Mouse (Mus musculus) A20 (cell line): Measurements from ENCODE around the gene Ubr3.
"Not testable (repeated sequence)": the region's sequence is repeated elsewhere in the genome, so short reads cannot be mapped to it uniquely, and the experiment has no call there.

Experiments used
- DNase-seq: peaks from one replicate; pipeline ENCODE4 v3.0.0-alpha.2; 2011; ENCODE audit warnings: low read depth, low spot score

Ubr3 gene

DNA sequence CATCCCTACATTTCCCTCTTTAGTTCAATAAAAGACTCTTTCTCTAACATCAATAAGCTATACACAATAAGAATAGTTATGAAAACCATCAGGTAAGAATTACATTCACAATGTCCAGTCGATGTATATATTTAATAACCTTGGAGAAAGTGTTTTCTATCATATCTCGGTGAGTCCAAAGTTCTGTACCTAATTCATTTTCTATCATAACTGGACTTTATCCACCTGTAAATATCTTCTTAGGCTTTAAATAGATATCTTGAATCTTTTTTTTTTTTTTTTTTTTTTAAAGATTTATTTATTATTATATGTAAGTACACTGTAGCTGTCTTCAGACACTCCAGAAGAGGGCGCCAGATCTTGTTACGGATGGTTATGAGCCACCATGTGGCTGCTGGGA lies 10.3 kb downstream of the Ubr3 start:
- not testable (repeated sequence) for DNase-seq

DNA sequence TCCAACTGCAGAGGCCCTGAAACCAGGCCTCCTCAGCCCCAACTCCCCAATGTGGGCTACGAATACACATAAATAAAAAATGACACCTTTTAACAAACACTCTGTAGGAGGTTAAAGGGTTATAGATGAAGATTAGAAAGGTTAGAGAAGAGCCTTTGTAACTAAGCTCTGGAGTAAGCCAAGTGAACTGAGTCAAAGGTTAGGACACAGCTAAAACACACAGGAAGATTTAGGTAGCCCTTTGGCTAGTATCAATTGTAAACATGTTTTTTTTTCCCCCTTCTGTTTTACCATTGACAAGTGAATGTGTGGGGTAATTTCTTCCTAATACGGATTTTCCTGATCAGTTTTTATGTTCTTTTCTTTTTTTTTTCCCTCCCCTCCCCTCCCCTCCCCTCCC lies 15.8 kb downstream of the Ubr3 start:
- DNase-seq: no peak

DNA sequence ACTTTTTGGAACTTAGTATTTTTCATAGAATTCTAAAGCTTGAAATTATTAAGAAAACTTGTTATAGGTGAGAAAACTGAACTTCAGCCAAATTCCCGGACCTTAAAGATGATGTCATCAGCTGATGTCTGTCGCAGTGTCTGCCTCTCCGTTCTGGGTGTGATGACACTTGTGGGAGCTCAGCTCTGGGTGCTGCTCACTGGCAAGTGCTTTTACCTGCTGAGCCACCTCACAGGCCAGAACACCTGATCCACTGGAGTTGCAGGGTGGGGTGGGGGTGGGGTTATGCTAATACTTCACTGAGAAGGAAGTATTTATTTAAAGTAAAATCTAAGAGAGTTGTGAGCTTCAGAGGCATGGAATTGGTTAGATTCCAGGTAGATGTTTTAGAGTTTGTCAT lies 20.3 kb downstream of the Ubr3 start:
- DNase-seq: no peak

DNA sequence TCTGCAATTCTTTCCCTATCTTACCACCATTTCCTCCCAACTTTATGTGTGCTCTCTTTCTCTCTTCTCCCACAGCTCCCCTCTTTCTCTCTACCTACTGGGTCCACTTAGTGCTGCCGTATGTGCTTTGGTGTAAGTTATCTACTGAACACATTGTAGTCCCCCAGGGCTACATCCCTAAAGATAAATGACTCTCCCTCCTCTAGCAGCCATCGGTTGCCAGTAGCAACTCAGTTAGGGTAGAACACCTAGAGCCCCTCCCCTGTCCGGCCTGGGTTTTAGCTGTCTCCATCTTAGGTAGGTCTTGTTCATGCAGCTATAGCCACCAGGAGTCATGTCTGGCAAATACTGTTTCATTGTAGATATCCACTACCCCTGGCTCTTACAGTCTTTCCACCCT lies 27.9 kb downstream of the Ubr3 start:
- no peak for DNase-seq

DNA sequence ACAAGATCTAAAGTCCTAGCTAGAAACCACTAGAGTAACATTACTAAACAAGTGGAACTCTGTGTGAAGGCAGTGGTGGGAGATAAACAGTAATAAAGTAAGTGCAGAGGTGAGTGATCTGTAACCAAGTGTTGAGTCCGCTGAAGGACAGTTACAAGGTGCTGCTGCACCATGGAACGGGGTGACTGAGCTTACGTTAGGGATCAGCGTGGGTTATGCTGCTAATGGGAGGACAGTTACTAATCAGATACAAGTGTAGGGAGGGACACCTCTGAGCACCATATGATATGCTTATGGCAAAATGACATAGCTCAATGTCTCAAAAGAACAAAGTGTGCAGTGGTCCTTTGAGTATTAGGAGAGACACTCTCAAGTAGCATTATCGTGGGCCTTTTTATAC lies 39.3 kb downstream of the Ubr3 start:
- no peak for DNase-seq

DNA sequence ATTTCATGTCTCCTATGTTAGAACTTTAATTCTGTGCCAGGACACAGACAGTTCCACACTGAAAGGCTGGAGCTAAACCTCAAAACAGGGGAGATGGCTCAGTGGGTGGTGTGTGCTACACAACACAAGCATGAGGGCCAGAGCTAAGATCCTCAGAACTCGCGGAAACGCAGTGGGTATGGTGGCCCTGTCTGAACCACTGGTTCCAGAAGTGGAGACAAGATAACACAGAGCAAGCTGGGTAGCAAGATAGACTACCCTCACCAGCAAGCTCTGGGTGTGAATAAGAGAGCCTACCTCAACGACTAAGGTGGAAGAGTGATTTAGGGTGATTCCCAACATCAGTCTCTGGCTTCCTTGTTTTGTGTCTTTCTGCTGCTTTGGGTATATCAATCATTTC lies 42.2 kb downstream of the Ubr3 start:
- DNase-seq: no peak

DNA sequence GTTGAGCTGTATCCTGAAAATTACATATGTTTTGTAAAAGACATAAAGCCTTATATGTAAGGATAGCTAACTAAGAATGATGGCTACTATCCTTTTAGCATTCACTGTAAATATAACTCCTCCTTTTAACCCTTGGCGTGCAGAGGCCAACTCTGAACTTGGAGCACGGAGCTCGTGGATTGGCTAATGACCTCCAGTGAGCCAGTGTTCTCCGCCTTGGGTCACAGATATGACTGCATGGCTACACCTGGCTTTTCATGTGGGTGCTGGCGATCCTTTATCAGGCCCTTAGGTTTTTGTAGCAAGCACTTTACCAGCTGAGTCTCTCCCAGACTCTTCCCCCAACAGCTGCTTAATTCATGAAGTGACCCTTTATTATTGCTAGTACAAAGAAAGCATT lies 42.6 kb downstream of the Ubr3 start:
- no peak for DNase-seq

DNA sequence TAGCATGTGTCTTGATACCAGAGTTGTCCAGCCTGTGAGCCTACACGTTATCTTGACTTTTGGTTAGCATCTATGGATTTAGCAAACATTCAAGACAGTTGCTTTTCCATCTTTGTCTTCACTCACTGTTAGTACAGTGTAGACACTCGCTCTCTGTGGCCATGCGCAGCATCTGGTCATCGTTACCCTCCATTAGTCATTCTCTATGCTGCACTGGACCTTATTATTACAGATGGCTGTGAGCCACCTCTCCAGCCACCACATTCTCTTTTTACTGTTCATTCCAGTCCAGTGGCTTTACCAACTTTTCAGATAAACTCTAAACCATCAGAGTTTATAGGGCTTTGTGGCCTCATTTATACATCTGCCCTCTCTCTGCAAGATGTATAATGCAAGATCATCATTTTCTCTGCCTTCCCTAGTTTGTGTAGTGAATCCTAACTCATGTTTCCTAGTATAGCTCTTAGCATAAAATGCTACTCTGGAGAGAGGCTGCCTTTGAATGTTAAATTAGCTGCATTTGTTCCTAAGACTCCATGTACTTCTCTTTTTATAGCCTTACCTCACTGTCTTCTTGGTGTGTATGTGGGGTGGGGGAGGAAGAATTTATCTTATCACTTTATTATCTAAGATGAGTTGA lies 44.5 kb downstream of the Ubr3 start:
- DNase-seq: no peak

DNA sequence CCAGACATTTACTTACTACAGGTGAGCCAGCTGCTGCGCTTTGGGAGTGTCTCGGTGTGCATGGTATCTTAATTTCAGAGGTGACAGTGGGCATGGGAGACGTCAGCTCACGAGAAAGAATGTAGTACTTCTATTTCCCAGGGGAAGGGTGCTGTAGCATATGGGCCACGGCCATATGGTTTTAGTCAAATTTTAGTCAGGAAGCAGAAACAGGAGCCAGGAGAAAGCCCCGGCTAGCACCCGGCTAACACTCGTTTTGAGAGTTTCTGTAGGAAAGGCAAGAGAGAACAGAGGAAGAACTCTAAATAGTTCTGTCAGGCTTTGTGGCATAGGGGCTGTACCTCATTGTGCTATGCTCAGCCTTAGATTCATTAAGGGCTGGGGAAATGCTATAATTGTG lies 55.8 kb downstream of the Ubr3 start:
- no peak for DNase-seq

DNA sequence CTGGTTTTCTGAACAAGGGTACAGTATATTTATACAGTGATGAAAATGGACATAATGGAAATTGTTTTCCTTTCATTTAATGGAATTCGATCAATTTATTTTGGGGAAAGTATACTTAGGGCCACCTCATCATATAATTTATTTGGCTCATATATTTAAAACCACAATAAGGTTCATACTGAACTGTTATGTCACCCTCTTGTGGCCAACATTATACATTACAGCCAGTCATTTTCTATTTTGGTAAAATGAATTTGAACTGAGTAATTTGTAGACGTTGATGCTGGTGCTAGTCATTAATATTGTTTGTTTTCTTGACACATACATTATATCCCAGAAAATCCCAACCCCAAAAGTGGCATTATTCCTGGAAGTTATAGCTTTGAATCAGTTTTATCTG lies 58.6 kb downstream of the Ubr3 start:
- DNase-seq: peak; percentile 50

DNA sequence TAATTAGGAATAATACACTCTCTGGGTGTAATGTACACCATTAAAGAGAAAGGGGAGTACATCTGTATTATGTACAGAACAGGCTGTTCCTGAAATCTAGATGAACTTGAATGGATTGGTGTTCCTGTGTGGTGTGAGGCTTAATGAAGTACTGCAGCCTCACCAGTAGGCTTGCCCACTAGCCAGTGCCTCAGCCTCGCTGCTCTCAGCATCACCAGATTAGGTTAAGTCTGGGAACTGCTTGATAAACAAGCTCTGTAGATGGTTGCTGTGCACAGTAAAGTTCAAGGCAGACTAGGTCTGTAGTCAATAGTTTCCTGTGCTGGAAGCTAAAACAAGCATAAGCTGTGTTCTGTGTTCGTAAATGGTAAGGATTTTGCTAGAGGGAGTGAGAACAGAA lies 60.6 kb downstream of the Ubr3 start:
- no peak for DNase-seq

DNA sequence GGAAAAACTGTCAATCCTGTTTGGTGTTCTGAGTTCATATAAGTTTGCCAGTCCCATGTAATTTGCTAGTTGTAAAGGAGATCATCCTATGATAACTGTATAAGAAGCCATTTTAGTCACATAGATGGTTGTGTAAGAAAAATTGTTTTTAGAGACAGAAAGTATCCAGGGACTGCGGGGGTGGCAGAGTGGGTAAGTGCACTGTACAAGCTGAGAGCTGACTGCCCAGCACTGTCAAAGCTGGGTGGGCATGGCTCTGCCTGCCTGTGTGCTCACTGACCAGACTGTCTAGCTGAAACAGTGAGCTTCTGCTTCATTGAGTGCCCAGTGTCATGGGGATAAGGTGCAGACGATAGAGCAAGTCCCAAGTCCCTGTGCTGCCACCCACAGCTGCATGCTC lies 77.8 kb downstream of the Ubr3 start:
- no peak for DNase-seq

DNA sequence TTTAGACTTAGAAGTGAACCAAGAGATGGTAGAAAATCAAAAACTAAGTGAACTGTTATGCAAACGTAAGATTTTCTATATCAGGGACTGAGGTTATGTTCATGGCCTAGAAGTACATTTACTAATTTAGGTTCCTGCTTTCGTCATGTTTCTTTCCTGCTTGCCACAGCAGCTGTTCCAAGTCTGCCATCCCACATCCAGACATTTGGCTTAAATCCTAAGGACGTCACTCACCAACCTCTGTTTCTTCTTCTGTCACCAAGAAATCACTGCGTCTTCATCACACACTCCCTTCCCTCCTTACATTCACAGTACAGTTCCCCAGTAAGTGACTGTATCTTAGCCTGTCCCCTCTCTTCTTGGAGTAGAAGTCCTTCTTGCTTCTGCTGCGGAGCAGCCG lies 92.2 kb downstream of the Ubr3 start:
- no peak for DNase-seq

DNA sequence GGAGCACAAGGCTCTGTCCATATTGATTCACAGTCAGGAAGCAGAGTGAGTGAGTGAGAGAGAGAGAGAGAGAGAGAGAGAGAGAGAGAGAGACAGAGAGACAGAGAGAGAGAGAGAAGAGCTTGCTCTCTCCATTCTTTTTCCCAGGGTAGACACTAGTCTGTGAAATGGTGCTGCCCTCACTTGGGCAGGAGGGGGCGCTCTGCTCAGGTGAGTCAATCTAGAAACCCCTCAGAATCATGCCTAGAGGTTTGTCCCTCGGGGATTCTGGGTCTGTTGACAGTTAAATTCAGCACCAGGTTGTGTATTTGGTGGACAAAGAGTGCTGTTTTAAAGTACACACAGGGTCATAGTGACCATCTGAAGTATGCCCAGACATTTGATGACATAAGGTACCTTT lies 93.6 kb downstream of the Ubr3 start:
- peak; percentile 33 for DNase-seq

DNA sequence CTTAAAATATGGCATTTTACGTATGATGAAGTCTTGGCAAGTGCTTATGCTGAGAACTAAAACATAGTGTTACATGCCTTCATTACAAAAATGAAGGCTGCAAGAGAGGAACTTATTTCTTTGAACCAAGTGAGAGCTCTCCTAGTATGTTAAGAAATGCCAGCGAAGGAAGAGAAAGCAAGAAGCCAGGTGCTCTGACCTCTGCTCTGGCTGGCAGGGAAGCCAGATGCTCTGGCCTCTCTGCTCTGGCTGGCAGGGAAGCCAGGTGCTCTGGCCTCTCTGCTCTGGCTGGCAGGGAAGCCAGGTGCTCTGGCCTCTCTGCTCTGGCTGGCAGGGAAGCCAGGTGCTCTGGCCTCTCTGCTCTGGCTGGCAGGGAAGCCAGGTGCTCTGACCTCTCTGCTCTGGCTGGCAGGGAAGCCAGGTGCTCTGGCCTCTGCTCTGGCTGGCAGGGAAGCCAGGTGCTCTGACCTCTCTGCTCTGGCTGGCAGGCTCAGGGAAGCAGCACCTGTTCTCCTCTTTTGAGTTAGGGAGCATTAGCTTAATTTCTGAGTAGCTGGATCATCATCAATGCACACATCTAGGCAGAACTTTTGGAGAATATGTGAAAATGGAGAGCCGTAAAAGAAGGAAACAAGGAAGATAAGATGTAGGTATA lies 97.2 kb downstream of the Ubr3 start:
- peak; percentile 58 for DNase-seq

DNA sequence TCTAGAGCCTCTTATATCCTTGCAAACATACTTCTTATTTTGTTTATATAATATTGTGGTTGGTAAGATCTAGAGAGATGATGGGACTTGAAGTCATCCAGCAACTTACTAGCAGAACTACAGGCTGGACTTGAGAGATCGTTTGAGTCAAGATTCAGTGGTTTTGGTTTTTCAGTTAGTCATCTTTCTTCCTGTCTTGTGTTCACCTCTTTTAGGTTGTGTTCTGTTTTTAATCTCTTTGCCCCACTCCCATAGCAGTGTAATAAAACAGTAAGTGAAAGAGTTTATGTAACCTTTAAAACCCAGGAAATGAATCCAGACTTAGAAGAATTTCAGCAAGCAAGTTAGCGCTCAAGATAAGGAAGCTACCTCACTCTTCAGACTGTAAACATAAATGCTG lies 97.7 kb downstream of the Ubr3 start:
- DNase-seq: no peak

DNA sequence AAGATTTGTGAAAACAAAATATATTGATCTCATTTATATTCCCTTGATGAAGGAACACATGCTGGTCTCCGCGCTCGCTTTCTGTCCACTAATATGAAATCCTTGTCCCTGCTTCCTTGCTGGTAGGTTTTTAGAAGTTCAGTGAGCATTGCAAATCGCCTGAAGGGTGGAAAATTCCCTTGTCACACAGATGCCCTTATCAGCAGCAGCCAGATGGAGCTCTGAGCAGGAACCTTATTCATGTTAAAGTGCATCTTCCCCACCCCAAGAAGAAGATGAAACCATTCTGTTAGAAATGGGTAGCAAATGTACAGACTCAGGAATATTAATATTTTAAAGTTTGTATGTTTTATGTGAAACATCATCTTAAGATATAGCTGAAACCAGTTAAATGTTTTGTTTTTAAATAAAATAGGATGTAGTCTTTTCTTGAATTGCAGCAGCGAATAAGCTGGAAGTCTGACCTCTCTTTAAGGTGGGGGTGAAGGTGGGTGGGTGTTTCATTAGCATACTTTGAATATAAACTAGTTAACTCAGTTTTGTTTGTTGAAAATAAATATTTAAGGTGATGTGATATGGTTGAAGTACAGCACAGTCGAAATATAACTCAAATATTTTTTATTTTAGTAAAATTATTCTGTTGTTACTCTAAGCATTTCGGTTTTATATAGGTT lies 102.2 kb downstream of the Ubr3 start:
- no peak for DNase-seq

DNA sequence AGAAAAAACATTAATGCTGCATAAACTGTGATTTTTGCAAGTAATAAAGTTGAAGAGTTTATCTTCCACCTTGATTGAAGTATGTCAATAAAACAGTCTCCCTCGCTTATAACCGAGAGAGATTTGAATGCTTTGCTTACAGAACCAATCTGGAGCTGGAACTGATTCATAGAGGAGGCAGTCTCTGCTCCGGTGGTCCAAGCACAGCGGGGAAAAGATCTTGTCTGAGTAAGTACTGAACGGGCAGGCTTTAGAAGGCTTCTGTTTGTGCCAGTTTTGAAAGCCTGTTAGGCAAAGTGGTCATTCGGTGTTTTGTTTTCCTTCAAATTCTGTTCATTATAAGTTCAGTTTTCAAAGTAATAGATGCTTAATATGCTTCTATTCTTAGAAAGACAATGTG lies 103.3 kb downstream of the Ubr3 start:
- DNase-seq: no peak

DNA sequence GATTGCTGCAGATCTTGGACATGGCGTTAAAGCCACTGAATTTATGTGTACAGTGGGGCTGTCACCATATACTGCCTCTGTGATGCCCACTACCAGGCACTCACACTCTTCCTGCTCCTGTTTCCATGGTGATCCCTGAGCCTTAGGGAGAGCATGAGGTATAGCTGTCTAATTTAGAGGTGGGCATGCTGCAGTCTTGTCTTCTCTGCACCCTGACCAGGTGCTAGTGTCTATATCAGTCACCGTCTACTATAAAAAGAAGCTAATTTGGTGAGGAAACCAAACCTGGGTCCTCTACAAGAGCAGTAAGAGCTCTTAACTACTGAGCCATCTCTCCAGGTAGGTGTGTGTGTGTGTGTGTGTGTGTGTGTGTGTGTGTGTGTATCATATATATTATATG lies 109.4 kb downstream of the Ubr3 start:
- DNase-seq: peak; percentile 69

DNA sequence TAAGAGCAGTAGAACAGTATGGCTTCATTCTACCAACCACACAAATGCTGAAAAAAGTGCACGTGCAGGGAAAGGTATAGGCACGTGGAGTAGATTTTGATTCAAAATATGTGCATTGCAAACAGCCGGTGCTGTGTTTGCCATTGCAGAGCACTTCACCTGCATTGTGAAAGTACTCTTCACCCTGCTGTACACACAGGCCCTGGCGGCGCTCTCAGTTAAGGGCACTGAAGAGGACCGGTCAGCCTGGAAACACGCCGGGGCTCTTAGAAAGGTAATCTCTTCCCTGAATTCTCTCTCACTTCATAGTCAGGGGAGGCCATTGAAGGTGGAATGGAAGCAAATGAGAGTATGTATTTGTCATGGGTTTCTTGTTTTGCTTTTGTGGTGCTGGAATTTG lies 115.9 kb downstream of the Ubr3 start:
- no peak for DNase-seq

DNA sequence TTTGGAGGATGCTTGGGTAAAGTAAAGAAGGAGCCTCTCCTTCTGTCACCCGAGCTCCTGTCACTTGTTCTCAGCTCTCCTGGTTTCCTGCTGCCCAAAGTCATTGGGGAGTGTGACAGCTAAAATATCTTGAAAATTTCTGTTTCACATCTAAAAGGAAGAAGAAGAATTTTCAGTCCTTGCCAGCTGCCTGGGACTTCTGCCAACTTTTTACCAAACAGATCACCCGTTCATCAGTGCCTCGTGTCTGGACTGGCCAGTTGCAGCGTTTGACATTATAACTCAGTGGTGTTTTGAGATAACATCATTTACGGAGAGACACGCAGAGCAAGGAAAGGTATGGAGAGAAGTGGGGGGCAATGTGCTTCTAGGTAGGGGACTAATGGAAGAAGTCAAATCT lies 121.2 kb downstream of the Ubr3 start:
- DNase-seq: no peak

DNA sequence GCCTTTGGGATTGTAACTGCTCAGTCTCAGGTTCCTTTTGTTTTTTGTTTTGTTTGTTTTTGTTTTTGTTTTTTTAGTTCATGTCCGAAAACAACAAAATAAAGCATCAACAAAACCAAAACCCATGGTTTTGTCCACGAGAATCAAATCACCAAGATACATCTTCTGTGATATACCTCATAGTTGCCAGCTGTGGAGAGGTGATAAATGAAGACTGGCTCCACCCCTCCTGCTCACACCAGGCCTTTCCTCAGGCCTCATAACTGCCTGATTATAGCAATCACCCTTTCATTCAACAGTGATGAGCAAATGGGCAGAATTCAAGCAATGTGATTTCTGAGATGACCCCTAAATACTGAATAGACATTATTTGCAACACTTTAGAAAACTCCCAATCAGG lies 127.4 kb downstream of the Ubr3 start:
- DNase-seq: no peak

DNA sequence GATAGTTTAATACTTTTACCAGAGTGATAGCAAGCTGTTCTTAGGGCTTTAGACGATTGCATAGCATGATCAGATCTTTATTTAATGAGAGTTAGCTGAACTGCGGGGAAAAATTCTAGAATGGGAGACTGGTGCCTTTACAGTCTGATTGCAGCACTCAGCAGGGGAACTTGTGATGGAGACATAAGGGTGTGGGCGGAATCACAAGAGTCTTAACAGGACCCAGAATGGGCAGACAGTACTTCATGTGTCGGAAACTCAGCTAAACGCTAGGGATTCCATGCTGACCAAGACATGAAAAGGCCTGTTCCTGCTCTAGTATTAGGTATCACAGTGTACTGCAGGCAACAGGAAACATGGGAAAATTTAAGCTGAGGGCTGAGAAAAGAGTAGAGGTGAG lies 128.7 kb downstream of the Ubr3 start:
- DNase-seq: no peak
